Mouse (Mus musculus) telencephalon, adult 2 months (tissue): ENCODE results near the gene Actr6.
A peak's percentile ranks its signal among the peaks of the same experiment; 100 is the strongest.
"Not testable (repeated sequence)": the region's sequence is repeated elsewhere in the genome, so short reads cannot be mapped to it uniquely, and the experiment has no call there.

Source experiments
- DNase-seq: peaks from one replicate; pipeline ENCODE4 v3.0.0-alpha.2; 2011; ENCODE audit warnings: low read depth, low spot score

Actr6 gene

GRCm38 (mm10) chr10:89738395-89738794, 6.3 kb upstream of the Actr6 start:
- DNase-seq: no peak

GRCm38 (mm10) chr10:89737887-89738286, 5.8 kb upstream of the Actr6 start:
- DNase-seq: no peak

GRCm38 (mm10) chr10:89737092-89737491, 5.0 kb upstream of the Actr6 start:
- DNase-seq: no peak

- DNase-seq: no peak
Measured at GRCm38 (mm10) chr10:89731341-89731740, 754 bp downstream of the Actr6 start.

- no peak for DNase-seq
Measured at GRCm38 (mm10) chr10:89730386-89730785, 1.7 kb downstream of the Actr6 start.

- DNase-seq: no peak
Measured at GRCm38 (mm10) chr10:89722247-89723195, 9.6 kb downstream of the Actr6 start.

GRCm38 (mm10) chr10:89720796-89721195, 11.3 kb downstream of the Actr6 start:
- no peak for DNase-seq

GRCm38 (mm10) chr10:89720252-89720651, 11.8 kb downstream of the Actr6 start:
- no peak for DNase-seq

- DNase-seq: no peak
Measured at GRCm38 (mm10) chr10:89714910-89715309, 17.2 kb downstream of the Actr6 start.

GRCm38 (mm10) chr10:89708720-89709119, 23.4 kb downstream of the Actr6 start:
- no peak for DNase-seq

- DNase-seq: no peak
Measured at GRCm38 (mm10) chr10:89707397-89707796, 24.7 kb downstream of the Actr6 start.

- DNase-seq: no peak
Measured at GRCm38 (mm10) chr10:89703042-89703441, 29.1 kb downstream of the Actr6 start.

- DNase-seq: no peak
Measured at GRCm38 (mm10) chr10:89697956-89698355, 34.1 kb downstream of the Actr6 start.

GRCm38 (mm10) chr10:89696270-89696669, 35.8 kb downstream of the Actr6 start:
- DNase-seq: not testable (repeated sequence)

- DNase-seq: no peak
Measured at GRCm38 (mm10) chr10:89695194-89695911, 36.7 kb downstream of the Actr6 start.

GRCm38 (mm10) chr10:89690021-89690420, 42.1 kb downstream of the Actr6 start:
- no peak for DNase-seq

- DNase-seq: no peak
Measured at GRCm38 (mm10) chr10:89687455-89687854, 44.6 kb downstream of the Actr6 start.

GRCm38 (mm10) chr10:89686139-89686808, 45.8 kb downstream of the Actr6 start, which contains the start of gene Scyl2:
TSS of gene Scyl2 (minus strand) at chr10:89686285.
- DNase-seq: peak; percentile 91

- DNase-seq: no peak
Measured at GRCm38 (mm10) chr10:89685391-89686138, 46.5 kb downstream of the Actr6 start.

- DNase-seq: no peak
Measured at GRCm38 (mm10) chr10:89682961-89683360, 49.1 kb downstream of the Actr6 start.

GRCm38 (mm10) chr10:89682157-89682556, 49.9 kb downstream of the Actr6 start:
- no peak for DNase-seq
